20 mouse cellular contexts compared by ENCODE assay signal in genomic region chr15:8302944-8303343, GRCm38 (mm10).
"Had no signal": no experiment of that assay in that cellular context is flagged by ENCODE, and none has a peak within 500 bp of the region (broad histone marks: within the 10 kb centered on the region; RNA-seq: fewer than 3 reads in every experiment).

No protein-coding gene starts in this region.

- DNase-seq: cerebellum, adult 8-10 months; cerebellum, adult 9-10 months; cerebellum, adult 9-11 months; cerebellum, postnatal 10 days; cerebellum, postnatal 14 days; cerebellum, postnatal 25 days; cerebellum, postnatal 36 days; embryo, embryonic 11 days; forebrain, postnatal 0 days; gastrocnemius, adult 2 months; gastrocnemius, postnatal 10 days; gastrocnemius, postnatal 14 days; gastrocnemius, postnatal 25 days; heart, adult 11 months; heart, adult 18-20 months; heart, adult 2 months had no signal

- ATAC-seq: forebrain, embryonic 13.5 days; forebrain, embryonic 14.5 days; forebrain, embryonic 15.5 days; forebrain, embryonic 16.5 days; forebrain, postnatal 0 days had no signal
